Mouse (Mus musculus) kidney, adult 2 months (tissue): ENCODE measurements around the gene Tmcc1. TPM values are rescaled to one million over a fixed set of nuclear protein-coding genes. Genes with fewer than 3 reads are reported as not detected.
"Not testable (repeated sequence)": the region's sequence is repeated elsewhere in the genome, so short reads cannot be mapped to it uniquely, and the experiment has no call there.

Experiments
- DNase-seq: peaks from one replicate; pipeline ENCODE4 v3.0.0; 2021
- H3K27ac ChIP-seq: fragments of 200-500 bp; 2 replicates; pipeline ENCODE4 v1.5.1; 2012; ENCODE audit warnings: low read depth, low read length, control low read depth, inconsistent platforms; ENCODE audit not compliant: insufficient read depth
- H3K27me3 ChIP-seq: fragments of 200-500 bp; replicated peaks from 2 replicates; pipeline ENCODE4 v1.6.1; 2012; ENCODE audit warnings: mild to moderate bottlenecking, moderate library complexity, low read length, inconsistent platforms; ENCODE audit not compliant: control insufficient read depth, insufficient read depth
- H3K36me3 ChIP-seq: fragments of 200-500 bp; 2 replicates; pipeline ENCODE4 v1.6.1; 2012; ENCODE audit warnings: mild to moderate bottlenecking, moderate library complexity, low read length, inconsistent platforms; ENCODE audit not compliant: control insufficient read depth, insufficient read depth
- H3K4me1 ChIP-seq: fragments of 200-500 bp; 2 replicates; pipeline ENCODE4 v1.6.1; 2011; ENCODE audit warnings: low read length; ENCODE audit not compliant: control insufficient read depth, insufficient read depth
- H3K4me3 ChIP-seq: fragments of 200-500 bp; 2 replicates; pipeline ENCODE4 v1.5.1; 2011; ENCODE audit warnings: mild to moderate bottlenecking, low read depth, low read length, control low read depth; ENCODE audit not compliant: insufficient read depth
- CTCF ChIP-seq: fragments of 200-500 bp; conservative IDR thresholded peaks from 2 replicates; pipeline ENCODE4 v1.5.1; 2011; ENCODE audit warnings: low read depth, mild to moderate bottlenecking, control low read depth, low read length, moderate library complexity, mixed read lengths; ENCODE audit not compliant: insufficient read depth, insufficient read length
- POLR2A ChIP-seq: fragments of 200-500 bp; IDR thresholded peaks from one replicate; pipeline ENCODE4 v1.6.1; 2011; ENCODE audit warnings: low read depth, low read length, control low read depth
- WGBS: fragments of 180-500 bp; shearing (Covaris S2); methylation state at CpG from one replicate; pipeline ENCODE4 v1.1.7; 2018; 5-methylcytosine and 5-hydroxymethylcytosine counted together
- polyA plus RNA-seq: library from polyadenylated mRNA; depleted of rRNA; stranded (reverse); fragments of >200 nt; gene quantifications from 2 replicates; pipeline ENCODE4 v1.2.3, GENCODE M21; 2012

Tmcc1 gene
- polyA plus RNA-seq, 1 experiment = 10.1 TPM

DNA sequence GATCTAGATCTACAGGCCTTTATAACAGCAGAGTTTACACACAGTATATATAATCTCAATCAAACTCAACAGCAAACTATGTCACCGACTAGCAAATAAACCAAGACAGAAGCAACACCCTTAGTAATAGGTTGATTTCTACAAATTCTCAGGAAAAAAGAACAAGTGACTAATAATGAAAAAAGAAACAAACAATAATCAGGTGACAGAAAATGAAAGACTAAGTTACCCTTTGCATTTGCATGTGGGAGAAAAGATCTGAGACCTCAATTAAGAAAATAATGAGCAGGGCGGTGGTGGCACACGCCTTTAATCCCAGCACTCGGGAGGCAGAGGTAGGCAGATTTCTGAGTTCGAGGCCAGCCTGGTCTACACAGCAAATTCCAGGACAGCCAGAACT, 9.8 kb downstream of the Tmcc1 start:
- Histone ChIP-seq H3K36me3 (peaks cover 1% of the 10 kb centered on the region; the same call in 1 of the 2 replicates), H3K4me1 (no peaks in the 10 kb centered on the region), H3K4me3 (no peak overlapping the region), H3K27me3 (no peaks in the 10 kb centered on the region), H3K27ac (no peak overlapping the region)
- no peak for DNase-seq
- 93% methylated on average over 5 of the region's 5 CpGs for WGBS
- TF ChIP-seq CTCF (no peak), POLR2A (no peak)

DNA sequence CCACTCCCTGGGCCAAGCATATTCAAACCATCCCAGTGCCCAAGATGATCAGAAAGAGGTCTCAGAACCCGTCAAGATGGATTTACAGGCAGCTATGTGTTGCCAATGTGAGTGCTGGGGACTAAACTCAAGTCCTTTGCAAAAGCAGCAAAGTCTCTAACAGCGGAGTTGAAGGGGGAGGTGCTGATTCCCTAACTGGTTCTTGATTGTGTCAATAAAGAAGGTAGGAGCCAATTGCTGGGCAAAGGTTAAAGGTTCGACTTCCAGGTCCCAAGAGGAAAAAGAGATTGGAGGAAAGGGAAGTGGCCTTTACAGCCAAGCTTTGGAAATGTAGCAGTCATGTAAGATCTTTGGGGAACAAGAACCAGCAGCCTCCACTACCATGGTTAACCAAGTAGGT, 12.6 kb downstream of the Tmcc1 start:
- H3K4me3 ChIP-seq = no peak overlapping the region
- WGBS = 71% methylated on average over 3 of the region's 3 CpGs
- peak; percentile 30 for DNase-seq

GRCm38 (mm10) chr6:116178376-116178775, 14.9 kb downstream of the Tmcc1 start:
- TF ChIP-seq CTCF (no peak), POLR2A (no peak)
- H3K27me3 ChIP-seq = no peaks in the 10 kb centered on the region
- no peak overlapping the region for H3K4me3 ChIP-seq
- no peak for DNase-seq
- WGBS = 93% methylated on average over 2 of the region's 2 CpGs
- H3K4me1 ChIP-seq = no peaks in the 10 kb centered on the region; the same call in 1 of the 2 replicates
- H3K36me3 ChIP-seq = no peaks in the 10 kb centered on the region; the same call in 1 of the 2 replicates
- peak overlapping the region; percentile 38; the same call in 1 of the 2 replicates for H3K27ac ChIP-seq

More for the DNA sequence above, 12.6 kb downstream of the Tmcc1 start:
- peaks cover 1% of the 10 kb centered on the region; the same call in 1 of the 2 replicates for H3K36me3 ChIP-seq
- H3K27ac ChIP-seq = no peak overlapping the region
- no peaks in the 10 kb centered on the region for H3K27me3 ChIP-seq
- TF ChIP-seq CTCF (no peak), POLR2A (no peak)
- H3K4me1 ChIP-seq = no peaks in the 10 kb centered on the region; the same call in 1 of the 2 replicates

GRCm38 (mm10) chr6:116173511-116174099, 19.7 kb downstream of the Tmcc1 start:
- DNase-seq, H3K27ac ChIP-seq, H3K4me1 ChIP-seq, H3K27me3 ChIP-seq, H3K36me3 ChIP-seq, H3K4me3 ChIP-seq: not testable (repeated sequence)
- WGBS = 84% methylated on average over 37 of the region's 37 CpGs

DNA sequence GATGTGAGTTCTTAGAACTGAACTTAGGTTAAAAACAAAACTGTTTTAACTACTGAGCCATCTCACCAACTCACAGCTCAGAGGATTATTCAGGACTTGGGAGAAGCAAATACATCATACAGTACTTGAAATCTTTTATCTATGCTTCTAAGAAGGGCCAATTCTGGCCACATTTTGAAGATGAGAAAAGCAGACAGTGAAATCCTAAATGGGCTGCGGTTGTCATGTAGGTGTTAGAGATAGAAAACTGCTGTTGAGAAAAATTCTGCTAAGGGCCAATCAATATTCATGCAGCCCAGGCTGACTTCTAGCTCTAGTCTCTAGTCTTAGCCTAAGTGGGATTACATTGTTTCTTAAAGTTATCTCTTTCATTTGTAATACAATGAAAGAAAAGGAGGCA, 26.9 kb downstream of the Tmcc1 start:
- Histone ChIP-seq H3K36me3 (no peaks in the 10 kb centered on the region), H3K4me3 (no peak overlapping the region), H3K27ac (no peak overlapping the region), H3K27me3 (no peaks in the 10 kb centered on the region), H3K4me1 (no peaks in the 10 kb centered on the region)
- TF ChIP-seq CTCF = no peak
- TF ChIP-seq POLR2A = no peak
- DNase-seq = no peak
- WGBS = 91% methylated on average over 1 of the region's 1 CpGs

DNA sequence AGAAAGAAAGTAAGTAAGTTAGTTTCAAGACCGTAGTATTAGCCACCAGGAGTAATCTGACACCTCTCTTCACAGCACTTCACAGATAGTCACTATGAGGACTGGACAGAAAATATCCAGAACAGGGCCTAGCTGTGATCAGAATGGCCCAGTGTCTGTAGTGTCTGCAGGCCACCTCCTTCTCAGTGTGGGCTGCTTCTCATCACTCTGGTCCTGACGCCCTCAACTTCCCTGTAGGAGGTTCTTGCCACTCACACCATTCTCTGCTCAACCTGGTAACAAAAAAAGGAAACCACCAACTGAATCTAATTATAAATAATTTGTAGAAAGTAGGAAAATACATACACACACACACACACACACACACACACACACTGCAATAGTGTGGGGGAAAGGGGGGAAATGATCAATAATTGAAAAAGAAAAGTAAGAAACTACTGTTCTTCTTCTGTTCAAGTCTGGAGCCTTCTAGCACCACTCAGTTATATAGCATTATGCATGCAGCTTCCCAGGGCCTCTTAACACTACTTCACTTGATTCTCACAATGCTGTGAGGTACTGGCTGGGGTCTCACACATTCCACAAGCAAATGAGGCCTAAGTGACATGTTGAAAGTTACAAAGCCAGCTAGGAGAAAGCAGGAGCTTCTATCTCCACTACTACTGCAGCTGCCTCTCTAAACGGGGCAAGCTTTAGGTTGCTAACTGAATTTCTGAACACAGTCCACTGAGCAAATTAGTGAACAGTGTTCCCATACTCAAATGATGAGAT, 38.2 kb downstream of the Tmcc1 start:
- Histone ChIP-seq H3K4me3 (no peak overlapping the region), H3K27me3 (no peaks in the 10 kb centered on the region), H3K36me3 (no peaks in the 10 kb centered on the region), H3K4me1 (no peaks in the 10 kb centered on the region), H3K27ac (no peak overlapping the region)
- no peak for DNase-seq
- TF ChIP-seq POLR2A = no peak
- no peak for TF ChIP-seq CTCF
- 66% methylated on average over 3 of the region's 3 CpGs for whole genome bisulfite sequencing

DNA sequence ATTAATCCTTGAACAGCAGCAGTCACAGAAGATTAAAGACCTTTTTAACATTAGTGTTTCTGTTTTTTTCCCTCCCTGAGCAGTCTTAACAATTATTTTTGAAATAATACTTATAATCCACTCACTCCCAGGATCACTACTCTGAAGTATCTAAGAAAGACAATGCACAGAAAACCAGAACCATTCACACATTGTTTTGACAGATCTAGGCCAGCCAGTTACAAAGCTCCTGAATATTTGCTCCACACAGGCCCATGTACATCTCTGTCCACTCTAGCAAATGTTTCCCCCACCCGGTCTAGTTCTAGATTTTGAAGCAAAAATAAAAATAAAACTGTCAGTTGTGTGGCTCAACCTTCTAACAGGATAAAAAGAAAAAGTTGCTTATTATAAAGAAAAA, 45.9 kb downstream of the Tmcc1 start:
- DNase-seq = no peak
- Histone ChIP-seq H3K4me3 (no peak overlapping the region), H3K4me1 (no peaks in the 10 kb centered on the region), H3K36me3 (no peaks in the 10 kb centered on the region), H3K27me3 (no peaks in the 10 kb centered on the region), H3K27ac (no peak overlapping the region)
- TF ChIP-seq CTCF (no peak), POLR2A (no peak)
- WGBS = 70% methylated on average over 1 of the region's 1 CpGs
